Mouse (Mus musculus) testis, adult 2 months (tissue): ENCODE results near the gene Inhbe. TPM values are rescaled to one million over a fixed set of nuclear protein-coding genes. Genes with fewer than 3 reads are reported as not detected.

Source experiments
- H3K27ac ChIP-seq: fragments of 200-500 bp; 2 replicates; pipeline ENCODE4 v1.5.1; 2012; ENCODE audit warnings: low read depth, low read length; ENCODE audit not compliant: control insufficient read depth, insufficient read depth
- H3K27me3 ChIP-seq: fragments of 200-500 bp; 2 replicates; pipeline ENCODE4 v1.6.1; 2012; ENCODE audit warnings: mild to moderate bottlenecking, low read length, moderate library complexity; ENCODE audit not compliant: control insufficient read depth, insufficient read depth
- H3K36me3 ChIP-seq: fragments of 200-500 bp; 2 replicates; pipeline ENCODE4 v1.6.1; 2012; ENCODE audit warnings: mild to moderate bottlenecking, low read length; ENCODE audit not compliant: control insufficient read depth, insufficient read depth
- H3K4me1 ChIP-seq: fragments of 200-500 bp; 2 replicates; pipeline ENCODE4 v1.6.1; 2012; ENCODE audit warnings: low read length; ENCODE audit not compliant: control insufficient read depth, insufficient read depth
- H3K4me3 ChIP-seq: fragments of 200-500 bp; 2 replicates; pipeline ENCODE4 v1.5.1; 2012; ENCODE audit warnings: low read depth, mild to moderate bottlenecking, low read length, moderate library complexity, mixed read lengths; ENCODE audit not compliant: control insufficient read depth
- CTCF ChIP-seq: fragments of 200-500 bp; IDR thresholded peaks from 2 replicates; pipeline ENCODE4 v1.5.1; 2012; ENCODE audit warnings: low read depth, mild to moderate bottlenecking, inconsistent platforms, low read length, moderate library complexity; ENCODE audit not compliant: control insufficient read depth, insufficient read depth, insufficient replicate concordance
- POLR2A ChIP-seq: fragments of 200-500 bp; IDR thresholded peaks from 2 replicates; pipeline ENCODE4 v1.6.1; 2012; ENCODE audit warnings: low read depth, mild to moderate bottlenecking, inconsistent platforms, low read length, moderate library complexity; ENCODE audit not compliant: control insufficient read depth
- polyA plus RNA-seq: library from polyadenylated mRNA; depleted of rRNA; stranded (reverse); fragments of >200 nt; gene quantifications from 2 replicates; pipeline ENCODE4 v1.2.3, GENCODE M21; 2012

The Inhbe gene
- polyA plus RNA-seq, 1 experiment, result not detected

- Histone ChIP-seq H3K27ac (no peak overlapping the region), H3K27me3 (peaks cover 7% of the 10 kb centered on the region), H3K36me3 (no peaks in the 10 kb centered on the region), H3K4me3 (peak overlapping the region; percentile 55), H3K4me1 (peaks cover 30% of the 10 kb centered on the region)
- no peak for TF ChIP-seq CTCF
- no peak for TF ChIP-seq POLR2A
These were observed 28.0 kb downstream of the Inhbe start for GRCm38 (mm10) chr10:127326017-127326801.

- TF ChIP-seq CTCF (no peak; the same call in 1 of the 2 replicates), POLR2A (no peak)
- peaks cover 7% of the 10 kb centered on the region for H3K27me3 ChIP-seq
These were observed 28.7 kb downstream of the Inhbe start for GRCm38 (mm10) chr10:127325454-127326016.

GRCm38 (mm10) chr10:127324495-127324894 is 29.7 kb downstream of the Inhbe start:
- TF ChIP-seq POLR2A (no peak), CTCF (no peak)

More at GRCm38 (mm10) chr10:127325454-127326016, 28.7 kb downstream of the Inhbe start:
- no peaks in the 10 kb centered on the region for H3K36me3 ChIP-seq
- no peak overlapping the region for H3K27ac ChIP-seq
- peaks cover 30% of the 10 kb centered on the region for H3K4me1 ChIP-seq
- no peak overlapping the region for H3K4me3 ChIP-seq

GRCm38 (mm10) chr10:127323131-127323855 is 30.9 kb downstream of the Inhbe start:
- Histone ChIP-seq H3K27me3 (peaks cover 7% of the 10 kb centered on the region), H3K27ac (no peak overlapping the region), H3K4me1 (peaks cover 30% of the 10 kb centered on the region), H3K36me3 (no peaks in the 10 kb centered on the region), H3K4me3 (no peak overlapping the region; the same call in 1 of the 2 replicates)
- TF ChIP-seq POLR2A (no peak), CTCF (no peak)

More at GRCm38 (mm10) chr10:127324495-127324894, 29.7 kb downstream of the Inhbe start:
- no peaks in the 10 kb centered on the region for H3K36me3 ChIP-seq
- H3K27me3 ChIP-seq, result peaks cover 7% of the 10 kb centered on the region
- no peak overlapping the region for H3K4me3 ChIP-seq
- H3K4me1 ChIP-seq, result peaks cover 30% of the 10 kb centered on the region
- H3K27ac ChIP-seq, result no peak overlapping the region

GRCm38 (mm10) chr10:127322669-127323068 is 31.5 kb downstream of the Inhbe start:
- TF ChIP-seq CTCF, result no peak
- no peak overlapping the region for H3K27ac ChIP-seq

GRCm38 (mm10) chr10:127322178-127322577 is 32.0 kb downstream of the Inhbe start:
- peaks cover 26% of the 10 kb centered on the region for H3K4me1 ChIP-seq
- peaks cover 4% of the 10 kb centered on the region; the same call in 1 of the 2 replicates for H3K27me3 ChIP-seq
- no peaks in the 10 kb centered on the region for H3K36me3 ChIP-seq
- TF ChIP-seq CTCF (no peak), POLR2A (no peak)
- H3K27ac ChIP-seq, result no peak overlapping the region
- H3K4me3 ChIP-seq, result no peak overlapping the region

More at GRCm38 (mm10) chr10:127322669-127323068, 31.5 kb downstream of the Inhbe start:
- peaks cover 29% of the 10 kb centered on the region for H3K4me1 ChIP-seq
- no peaks in the 10 kb centered on the region for H3K36me3 ChIP-seq
- H3K4me3 ChIP-seq, result no peak overlapping the region
- peaks cover 7% of the 10 kb centered on the region for H3K27me3 ChIP-seq

GRCm38 (mm10) chr10:127321621-127322020 is 32.6 kb downstream of the Inhbe start, which contains the start of gene Arhgap9:
TSS of gene Arhgap9 (plus strand) at chr10:127321964.
- TF ChIP-seq CTCF (no peak), POLR2A (no peak)
- no peaks in the 10 kb centered on the region; the same call in 1 of the 2 replicates for H3K27me3 ChIP-seq

More at GRCm38 (mm10) chr10:127321621-127322020, 32.6 kb downstream of the Inhbe start, which contains the start of gene Arhgap9:
- Histone ChIP-seq H3K4me1 (peaks cover 22% of the 10 kb centered on the region), H3K36me3 (no peaks in the 10 kb centered on the region), H3K27ac (no peak within 1 kb of the TSS), H3K4me3 (no peak within 1 kb of the TSS)
